Mouse (Mus musculus) WW6 (cell line): ENCODE measurements around the gene Itsn1.

ENCODE experiments used
- DNase-seq: peaks from one replicate; pipeline ENCODE4 v3.0.0-alpha.2; 2013; ENCODE audit warnings: low read depth, low spot score

The Itsn1 gene

DNA sequence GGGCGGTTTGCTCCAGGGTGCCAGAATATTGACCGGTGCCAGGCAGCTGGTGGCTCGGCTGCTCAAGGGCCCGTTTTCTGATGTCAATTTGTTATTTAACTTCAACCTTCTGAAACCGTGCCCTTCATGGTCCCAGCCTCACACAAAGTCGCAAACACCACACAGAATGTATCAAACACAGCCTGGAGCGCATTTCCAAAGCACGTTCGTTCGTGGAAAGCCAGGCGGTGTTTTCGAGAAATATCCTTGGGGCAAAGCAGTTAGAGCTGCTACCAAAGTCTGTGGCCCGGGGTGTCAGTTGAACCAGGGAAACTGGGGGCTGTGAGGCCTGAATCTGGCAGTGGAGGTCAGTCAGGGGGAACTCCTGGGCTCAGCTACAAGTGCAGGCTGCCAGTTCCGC is 213.1 kb downstream of the Itsn1 start:
- DNase-seq, result no peak

DNA sequence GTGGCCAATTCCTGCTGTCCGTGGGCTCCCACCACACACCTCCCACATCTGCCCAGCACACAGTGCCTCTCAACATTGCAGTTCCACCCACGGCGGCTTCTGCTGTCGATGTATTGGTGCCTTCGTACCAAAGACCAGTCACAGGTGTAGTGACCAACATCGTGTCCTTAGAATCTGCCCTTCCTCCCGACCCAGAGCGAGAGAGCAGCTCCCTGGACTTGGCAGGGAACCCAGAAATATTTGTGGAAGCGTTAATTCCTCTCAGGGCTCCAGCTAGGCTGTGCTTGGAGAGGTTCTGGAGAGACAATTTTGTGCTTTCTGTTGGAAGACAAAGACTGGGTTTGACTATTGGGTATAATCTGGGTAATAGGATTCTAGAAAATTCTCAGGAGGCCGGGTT is 217.2 kb downstream of the Itsn1 start:
- no peak for DNase-seq

DNA sequence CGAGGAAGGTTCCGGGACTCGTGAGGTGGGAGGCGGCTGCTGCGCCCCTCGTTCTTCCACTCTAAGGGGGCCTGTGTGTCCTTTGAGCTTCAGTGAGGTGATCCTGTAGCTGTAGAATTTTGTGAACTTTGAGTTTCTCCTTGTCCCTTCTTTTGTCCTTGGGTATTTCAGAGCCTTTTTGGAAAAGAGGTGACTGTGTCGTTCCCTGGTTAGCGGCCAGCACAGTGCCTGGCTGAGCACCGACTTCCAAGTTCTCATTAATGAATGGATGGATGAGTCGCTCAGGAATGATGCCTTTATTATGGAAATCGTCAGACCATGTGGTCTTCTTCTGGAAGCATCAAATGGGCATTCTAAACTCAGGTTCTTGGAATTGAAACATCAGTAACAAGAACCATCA is 218.0 kb downstream of the Itsn1 start:
- DNase-seq, result no peak

DNA sequence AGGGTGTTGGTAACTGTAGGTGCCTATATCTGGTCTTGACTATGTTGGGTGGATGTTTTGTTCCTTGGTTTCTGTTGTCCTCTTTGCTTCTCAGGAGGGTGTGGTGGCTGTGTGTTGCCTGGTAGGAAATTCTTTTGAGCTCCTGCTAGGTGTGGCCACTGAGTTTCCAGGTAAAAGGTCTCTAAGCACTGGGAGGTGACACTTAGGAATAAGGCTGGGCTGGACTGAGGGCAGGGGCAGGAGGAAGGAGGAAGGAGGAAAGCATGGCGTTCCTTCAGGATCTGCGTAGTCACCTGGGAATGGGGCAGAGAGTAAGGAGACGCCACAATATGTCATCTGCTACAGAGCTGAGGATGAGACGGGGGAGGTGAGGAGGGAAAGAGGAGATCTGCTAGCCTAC is 224.9 kb downstream of the Itsn1 start:
- no peak for DNase-seq

DNA sequence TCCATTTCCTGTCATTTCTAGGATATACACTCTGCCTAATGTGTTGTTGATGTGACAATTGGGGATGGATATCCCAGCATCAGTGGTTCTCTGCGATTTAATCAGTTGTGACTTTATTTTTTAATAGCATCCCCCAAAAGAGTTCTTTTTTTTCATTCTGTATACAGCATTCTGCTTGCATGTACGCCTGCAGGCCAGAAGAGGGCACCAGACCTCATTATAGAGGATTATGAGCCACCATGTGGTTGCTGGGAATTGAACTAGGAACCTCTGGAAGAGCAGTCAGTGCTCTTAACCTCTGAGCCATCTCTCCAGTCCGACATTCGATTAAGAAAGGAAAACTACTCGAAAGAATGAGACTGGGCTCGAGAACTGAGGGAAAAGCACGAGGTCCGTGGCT is 225.7 kb downstream of the Itsn1 start:
- no peak for DNase-seq

DNA sequence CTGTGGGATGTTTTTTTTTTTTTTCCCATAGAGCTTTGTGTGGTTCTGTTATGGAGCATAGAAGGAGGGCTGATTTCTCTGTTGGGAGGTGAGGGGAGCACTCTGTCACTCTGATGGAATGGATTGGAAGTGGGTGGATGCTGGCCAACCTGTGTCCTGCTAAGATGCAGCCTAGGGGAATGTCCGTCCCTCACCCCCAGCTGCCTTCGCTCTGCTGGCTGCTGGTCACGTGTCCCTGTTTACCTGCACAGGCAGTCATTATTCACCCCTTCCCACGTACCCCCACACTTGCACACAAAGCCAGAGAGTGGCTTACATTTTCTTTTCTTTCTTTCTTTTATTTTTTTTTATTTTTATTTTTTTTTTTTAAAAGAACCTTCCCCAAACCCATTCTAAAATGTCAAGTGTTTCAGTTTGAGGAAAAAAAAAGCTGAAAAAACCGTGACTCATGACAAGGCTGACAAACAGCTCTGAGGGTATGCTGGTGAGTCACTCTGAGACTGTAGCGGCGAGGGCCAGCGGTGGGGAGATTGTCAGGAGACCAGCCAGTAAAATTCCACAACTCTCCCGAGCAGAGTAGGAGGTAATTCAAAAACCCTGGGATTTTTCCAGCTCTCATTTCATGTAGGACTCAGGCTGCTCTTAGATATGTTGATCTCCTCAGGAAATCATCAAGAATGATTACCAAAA is 233.3 kb downstream of the Itsn1 start:
- DNase-seq, result no peak

DNA sequence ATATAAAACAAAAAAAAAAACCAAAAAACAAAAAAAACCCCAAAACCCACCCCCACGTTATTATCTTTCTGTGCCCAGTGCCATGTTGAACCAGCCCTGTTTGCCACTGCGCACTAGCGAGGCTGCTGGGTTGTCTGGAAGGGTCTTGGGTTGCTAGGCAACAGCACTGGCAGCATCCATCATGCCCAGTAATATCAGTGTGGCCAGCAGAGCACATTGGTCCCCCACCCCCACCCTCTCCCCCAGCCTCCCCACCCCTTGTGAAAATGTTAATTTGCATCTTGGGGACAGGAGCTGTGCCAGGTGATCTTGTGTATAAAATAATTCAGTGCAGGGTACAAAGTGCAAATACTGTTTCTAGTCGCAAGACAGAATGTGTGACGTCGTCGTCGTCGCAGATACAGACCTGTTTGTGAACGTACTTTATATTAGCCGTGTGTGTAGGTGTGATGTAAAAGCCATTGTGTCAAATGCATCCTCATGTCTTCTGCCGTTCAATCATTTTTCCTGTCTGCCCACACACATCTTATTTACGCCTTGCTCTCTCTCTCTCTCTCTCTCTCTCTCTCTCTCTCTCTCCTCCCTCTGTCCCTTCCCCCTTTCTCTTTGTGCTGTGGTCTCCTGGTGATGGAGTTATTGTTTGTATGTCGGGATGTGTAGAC is 233.9 kb downstream of the Itsn1 start:
- DNase-seq, result no peak

DNA sequence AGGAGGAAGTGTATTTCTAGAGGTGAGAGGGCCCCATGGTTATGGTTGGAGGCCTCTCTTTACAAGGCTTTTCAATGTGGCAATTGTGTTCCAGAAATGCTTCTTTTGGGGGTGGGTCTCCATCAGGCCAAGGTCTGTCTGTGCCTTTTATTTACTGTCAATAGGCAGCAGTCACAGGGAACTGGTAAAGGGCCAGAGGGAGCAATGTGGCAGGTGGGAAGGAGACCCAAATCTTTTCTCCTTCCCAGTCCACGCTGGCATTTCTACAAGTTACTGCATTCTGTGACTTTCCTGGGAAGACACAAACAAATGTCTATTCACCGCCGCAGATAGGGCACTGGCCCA is 234.4 kb downstream of the Itsn1 start:
- no peak for DNase-seq

DNA sequence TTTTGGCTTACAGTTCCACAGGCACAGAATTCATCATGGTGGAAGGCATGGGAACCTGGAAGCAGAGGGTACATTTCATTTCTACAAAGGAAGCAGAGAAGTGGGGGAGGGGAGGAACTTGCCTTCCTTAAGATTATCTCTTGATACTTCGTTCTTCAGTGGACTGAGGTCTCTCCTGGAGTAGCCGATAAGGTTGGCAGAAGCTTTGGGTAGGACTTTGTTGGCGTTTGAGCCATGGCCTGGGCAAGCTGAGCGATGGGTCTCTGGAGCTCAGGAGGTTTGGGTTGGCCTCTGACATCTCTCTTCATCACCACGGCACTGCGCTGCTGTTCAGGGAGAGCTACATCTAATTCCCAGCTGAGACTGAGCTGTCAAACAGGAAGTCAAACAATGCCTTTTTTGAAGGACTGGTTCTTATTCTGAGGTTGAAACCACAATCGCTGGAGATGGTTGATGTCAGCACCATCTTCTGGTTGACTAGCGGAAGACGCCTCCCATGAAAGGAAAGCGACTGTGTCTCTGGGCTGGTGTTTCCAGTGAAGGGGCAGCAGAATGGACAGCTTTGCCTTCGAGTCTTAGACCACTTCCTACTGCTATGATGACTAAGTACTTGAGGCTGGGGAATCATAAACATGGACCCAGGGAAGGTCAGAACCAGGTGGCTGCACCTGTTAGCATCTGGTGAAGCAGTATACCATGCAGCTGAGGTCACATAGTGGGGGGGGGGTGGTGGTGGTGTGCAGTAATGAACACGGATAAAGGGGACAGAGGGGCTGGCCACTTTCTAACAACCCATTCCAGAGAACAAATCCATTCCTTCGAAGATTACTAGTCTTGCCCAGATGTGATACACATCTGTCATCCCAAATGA is 235.5 kb downstream of the Itsn1 start:
- no peak for DNase-seq

DNA sequence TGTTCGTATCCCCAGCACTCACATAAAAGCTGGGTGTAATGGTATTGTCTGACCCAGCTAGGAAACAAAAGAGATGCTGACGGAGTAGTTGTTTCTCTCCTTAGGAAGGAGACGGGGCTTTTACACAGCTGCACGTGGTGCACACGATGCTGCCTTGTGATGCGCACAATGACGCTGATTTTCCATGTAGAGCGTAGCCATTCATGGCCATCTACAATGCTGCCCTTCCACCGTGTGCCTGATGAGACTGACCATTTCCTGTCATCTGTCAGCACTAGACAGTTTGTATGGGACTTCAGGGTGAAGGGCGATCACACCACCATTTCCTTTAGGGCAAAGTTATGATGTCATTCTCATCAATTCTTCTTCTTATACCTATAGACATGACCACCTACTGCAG is 239.6 kb downstream of the Itsn1 start:
- DNase-seq, result no peak

DNA sequence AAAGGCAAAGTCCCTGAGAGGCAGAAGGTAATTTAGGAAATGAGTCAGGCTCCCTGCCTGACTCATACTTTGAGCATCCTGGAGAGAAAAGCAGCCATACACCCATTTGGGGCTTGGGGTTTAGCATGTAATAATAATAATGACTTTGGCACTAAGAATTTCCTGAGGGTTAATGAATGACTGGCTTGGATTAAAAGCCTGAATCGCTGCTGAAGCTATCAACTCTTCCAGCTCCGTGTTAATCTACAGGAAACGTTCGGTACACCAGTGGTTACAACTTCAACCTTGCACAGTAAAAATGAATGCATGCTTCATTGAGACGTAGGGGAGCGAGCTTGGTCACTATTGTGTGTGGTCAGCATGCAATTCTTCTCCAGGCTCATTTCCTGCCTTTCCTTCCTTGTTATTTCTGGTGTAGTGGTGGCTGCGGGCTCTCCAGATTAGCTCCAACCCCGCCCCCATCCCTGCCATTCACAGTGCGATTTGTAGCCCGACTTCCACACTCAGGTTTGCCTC is 240.5 kb downstream of the Itsn1 start:
- no peak for DNase-seq
